Mouse (Mus musculus): ENCODE measurements around the gene Stxbp4. TPM values are rescaled to one million over a fixed set of nuclear protein-coding genes. Genes with fewer than 3 reads are reported as not detected.

Stxbp4 gene
- polyA plus RNA-seq, 1 experiment from 2014 or later: 22.6 TPM

DNA sequence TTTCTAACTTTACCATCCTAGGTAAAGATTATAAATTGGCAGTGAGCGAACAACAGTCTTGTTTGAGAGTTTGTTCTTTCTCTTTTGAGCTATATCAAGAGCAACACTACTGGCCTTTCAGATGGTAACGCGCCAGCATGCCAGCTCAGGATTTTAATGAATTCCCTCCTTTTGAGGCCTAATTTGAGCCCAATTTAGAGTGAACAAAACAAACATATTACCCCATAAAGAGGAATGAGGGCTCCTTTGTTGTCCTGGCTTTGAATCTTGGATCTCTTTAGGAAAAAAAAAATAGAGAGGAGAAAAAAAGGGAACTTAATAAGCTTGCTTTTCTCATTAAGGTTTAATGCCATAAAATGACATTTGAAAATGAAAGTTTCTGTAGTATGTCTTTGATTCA lies 197.0 kb downstream of the Stxbp4 start:
- no peaks in the 10 kb centered on the region for H3K27me3 ChIP-seq
- H3K4me3 ChIP-seq: no peak overlapping the region
- no peak overlapping the region for H3K4me2 ChIP-seq
- H3K36me3 ChIP-seq: no peaks in the 10 kb centered on the region
- no peaks in the 10 kb centered on the region for H3K9me3 ChIP-seq
- no peak overlapping the region for H3K27ac ChIP-seq
- H3K4me1 ChIP-seq: no peaks in the 10 kb centered on the region
- no peak overlapping the region for H3K9ac ChIP-seq
- WGBS: 84% methylated on average over 3 of the region's 3 CpGs
- no peak for ATAC-seq (ENCODE audit: borderline replicate concordance, extremely low read depth, low FRiP score, low TSS enrichment)

DNA sequence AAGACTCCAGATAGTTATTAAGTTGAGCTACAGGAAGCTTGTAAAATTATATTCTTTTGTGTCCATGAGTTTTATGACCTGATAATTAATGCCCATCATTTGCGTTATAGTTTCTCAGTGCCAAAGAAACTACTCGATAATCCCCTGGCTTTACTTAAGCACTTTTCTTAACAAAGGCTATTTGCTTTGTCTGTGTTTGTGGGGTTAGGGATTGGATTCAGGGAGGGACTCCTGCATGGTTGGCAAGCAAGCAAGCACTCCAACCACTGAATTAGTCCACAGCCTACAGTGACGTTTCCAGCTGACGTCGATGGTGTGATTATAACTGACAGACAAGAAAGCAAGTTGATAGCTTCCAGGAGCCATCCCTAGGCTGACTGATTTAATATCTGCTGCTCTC lies 199.1 kb downstream of the Stxbp4 start:
- Histone ChIP-seq H3K27ac (no peak overlapping the region), H3K27me3 (no peaks in the 10 kb centered on the region), H3K4me3 (no peak overlapping the region), H3K36me3 (no peaks in the 10 kb centered on the region), H3K9ac (no peak overlapping the region), H3K9me3 (no peaks in the 10 kb centered on the region), H3K4me2 (no peak overlapping the region), H3K4me1 (no peaks in the 10 kb centered on the region)
- ATAC-seq (ENCODE audit: borderline replicate concordance, extremely low read depth, low FRiP score, low TSS enrichment): no peak
- WGBS: 62% methylated on average over 5 of the region's 5 CpGs

Other genes starting within 250 kb of the Stxbp4 start
- 4.6 TPM in 2 replicates for gene Hlf, start 247.2 kb downstream of the Stxbp4 start, polyA plus RNA-seq (2015; fragmentation: Nextera tagmentation; extraction: Ambion mirVana)
- gene Cox11, start 89 bp upstream of the Stxbp4 start, polyA plus RNA-seq (2015; fragmentation: Nextera tagmentation; extraction: Ambion mirVana): 35.5 and 39.2 TPM in 2 replicates
- 36.4 and 37.1 TPM in 2 replicates for gene Tom1l1, start 50.3 kb upstream of the Stxbp4 start, polyA plus RNA-seq (2015; fragmentation: Nextera tagmentation; extraction: Ambion mirVana)

All from lung, embryonic 15.5 days (tissue).